Mouse (Mus musculus) CD8-positive naive resting alpha-beta T cell, adult 2 months (primary cell): ENCODE results near the gene Lrrn4.

Experiments
- DNase-seq, 2 experiments: peaks; one replicate each; pipeline ENCODE4 v3.0.0; 2022; ENCODE audit warnings: low read depth in 2 of 2, low spot score in 2 of 2

Gene Lrrn4

DNA sequence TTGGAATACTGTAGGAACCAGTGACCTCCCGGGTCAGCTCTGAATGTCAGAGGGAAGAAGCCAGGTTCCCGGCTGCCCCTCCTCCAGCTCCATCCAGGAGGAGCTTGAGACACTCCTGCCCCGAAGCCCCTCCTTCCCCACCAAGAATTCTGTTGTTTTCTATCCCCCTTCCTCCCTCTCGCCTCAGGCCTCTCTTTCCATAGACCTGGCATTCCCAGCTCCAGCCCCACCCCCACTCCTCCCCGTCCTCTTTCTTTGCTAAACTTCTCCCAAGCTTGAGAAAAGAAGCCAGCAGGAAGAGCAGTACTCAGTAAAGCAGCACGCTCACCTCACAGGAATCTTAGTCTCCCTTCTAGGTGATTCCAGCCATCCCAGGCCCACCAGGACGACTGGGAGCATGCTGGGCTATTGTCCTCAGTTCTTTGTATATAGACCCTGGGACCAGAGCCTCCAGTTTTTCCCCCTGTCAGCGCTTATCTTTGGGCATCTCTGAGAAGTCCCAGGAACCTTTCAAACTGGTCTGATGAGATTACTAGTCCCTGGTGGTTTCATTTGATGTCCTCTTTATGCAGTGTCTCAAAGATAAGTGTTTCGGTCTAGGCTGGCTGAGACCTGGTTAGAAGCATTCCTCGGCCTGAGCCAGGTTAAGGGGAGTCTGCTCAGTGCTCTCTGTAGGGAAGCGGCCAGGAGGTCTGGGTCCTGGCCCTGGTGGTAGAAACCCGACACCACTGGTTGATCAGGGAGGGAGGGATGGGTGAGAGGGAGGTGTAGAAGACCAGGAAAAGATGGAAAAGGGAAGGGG lies at the start of gene Lrrn4:
Gene Lrrn4, minus strand, starts transcription at position 48 of the 802 bp plus-strand sequence.
- DNase-seq = no peak

DNA sequence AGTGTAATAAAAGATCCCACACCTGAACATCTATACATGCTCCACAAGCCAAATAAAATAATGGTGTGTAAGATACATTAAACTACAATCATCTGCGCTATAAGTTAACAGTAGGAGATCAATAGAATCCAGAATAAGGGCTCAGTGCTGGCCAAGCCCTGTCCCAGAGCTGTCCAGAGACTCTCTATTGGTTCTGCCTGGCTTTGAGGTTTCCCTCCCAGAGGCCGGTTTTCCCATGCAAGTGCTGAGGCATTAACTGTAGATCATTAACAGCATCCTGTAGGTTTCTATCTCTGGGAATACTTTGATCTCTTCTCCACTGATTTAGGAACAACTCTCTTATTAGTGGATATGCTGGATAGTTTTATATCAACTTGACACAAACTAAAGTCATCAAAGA lies 48.3 kb upstream of the Lrrn4 start:
- no peak for DNase-seq

DNA sequence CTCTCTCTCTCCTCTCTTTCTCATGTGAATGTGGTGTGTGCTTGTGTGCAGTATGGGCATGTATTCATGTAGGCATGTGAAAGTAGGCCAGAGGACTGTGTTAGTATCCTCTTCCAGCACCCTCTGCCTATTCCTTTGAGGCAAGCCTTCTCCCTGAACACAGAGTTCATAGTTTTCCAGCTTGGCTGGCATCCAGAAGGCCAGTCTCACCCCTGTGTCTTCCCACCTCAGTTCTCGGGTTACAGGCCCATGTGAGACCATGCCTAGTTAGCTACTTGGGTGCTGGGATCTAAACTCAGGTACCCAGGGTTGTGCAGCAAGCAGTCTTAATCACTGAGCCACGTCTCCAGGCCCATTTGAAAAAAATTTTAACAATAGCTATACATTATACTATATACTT lies 47.2 kb upstream of the Lrrn4 start:
- no peak for DNase-seq

DNA sequence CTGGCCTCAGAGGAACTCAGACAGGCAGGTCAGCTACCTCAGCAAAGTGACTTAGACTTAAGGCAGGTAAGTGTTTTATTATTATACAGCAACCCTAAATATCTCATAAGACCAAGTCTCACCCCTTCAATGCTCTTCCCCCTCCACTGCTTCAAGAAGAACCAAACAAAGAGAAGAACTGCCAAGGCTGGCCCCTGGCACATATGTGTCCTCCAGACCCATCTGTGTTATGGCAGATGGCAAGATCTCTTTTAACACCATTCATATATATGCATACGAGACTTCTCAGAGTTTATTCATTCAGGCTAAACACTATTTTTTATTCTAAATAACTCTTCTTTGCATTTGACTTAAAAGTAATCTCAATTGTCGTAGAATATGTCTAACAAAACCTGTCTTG lies 46.6 kb upstream of the Lrrn4 start:
- no peak for DNase-seq

DNA sequence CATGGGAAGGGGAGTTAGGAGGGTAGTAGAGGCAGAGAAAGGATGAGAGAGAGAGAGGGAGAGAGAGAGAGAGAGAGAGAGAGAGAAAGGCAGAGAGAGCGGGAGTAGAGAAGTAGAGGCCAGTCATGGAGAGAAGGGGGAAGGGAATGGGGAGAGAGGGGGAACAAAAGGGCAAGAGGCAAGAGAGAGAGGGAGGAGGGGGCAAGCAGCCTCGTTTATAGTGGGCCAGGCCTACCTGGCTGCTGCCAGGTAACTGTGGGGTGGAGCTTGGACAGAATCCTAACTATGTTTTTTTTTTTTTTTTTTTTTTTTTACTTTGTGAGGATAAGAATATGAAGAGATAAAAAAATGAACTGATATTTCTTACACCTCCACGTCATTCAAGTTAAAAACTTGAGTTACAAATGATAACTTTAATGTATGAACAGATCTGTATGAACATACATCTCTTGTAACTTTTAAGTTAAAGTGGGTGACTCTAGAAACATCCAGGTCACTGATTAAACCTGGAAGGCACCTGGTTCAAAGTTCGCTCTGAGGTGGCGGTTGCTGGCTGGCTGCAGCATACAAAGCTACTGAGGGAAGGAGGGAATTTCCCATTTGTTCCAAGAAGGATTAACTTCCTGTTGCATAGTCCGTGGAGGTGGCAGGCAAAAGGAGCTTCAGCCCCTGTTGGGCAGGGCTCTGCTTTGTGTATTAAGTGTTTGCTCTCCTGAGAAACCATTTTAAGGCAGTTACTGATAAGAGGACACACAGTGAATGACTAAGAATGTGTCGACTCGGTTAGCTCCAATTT lies 42.8 kb upstream of the Lrrn4 start:
- DNase-seq = no peak

DNA sequence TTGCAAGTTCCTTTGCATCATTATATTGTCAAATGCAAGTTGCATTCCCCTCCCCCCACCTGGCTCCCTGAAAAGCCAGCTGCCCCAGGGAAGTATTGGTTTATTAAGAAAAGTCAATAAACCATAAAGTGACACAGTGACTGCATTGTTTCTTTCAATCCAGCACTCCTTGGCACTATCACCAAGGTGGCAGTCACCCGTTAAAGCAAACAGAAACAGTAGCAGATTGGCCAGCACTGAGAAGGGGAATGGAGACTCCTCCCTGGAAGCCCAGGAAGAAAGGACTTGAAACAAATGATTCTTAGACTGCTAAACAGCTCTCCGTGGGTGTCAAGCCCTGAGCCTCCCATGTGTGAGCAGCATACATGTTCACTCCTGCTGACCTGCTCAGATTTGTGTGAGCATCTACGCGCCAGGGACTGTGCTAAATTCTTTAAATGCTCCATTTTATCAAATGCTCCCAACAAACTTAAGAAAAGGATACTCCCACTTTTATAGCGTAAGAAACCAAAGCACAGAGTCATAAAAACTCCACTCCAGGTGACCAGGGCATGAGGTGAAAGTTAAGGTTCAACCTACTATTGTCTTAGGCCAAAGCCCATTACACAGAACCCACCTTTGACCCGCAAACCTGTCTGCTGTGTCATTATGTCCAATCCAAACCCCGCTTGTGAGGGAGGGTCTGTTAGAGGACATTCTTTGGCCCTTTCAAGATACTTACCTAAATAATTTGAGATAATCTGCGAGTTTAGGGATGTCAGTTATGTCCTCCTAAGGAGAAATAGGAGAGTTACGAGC lies 41.6 kb upstream of the Lrrn4 start:
- DNase-seq = no peak

DNA sequence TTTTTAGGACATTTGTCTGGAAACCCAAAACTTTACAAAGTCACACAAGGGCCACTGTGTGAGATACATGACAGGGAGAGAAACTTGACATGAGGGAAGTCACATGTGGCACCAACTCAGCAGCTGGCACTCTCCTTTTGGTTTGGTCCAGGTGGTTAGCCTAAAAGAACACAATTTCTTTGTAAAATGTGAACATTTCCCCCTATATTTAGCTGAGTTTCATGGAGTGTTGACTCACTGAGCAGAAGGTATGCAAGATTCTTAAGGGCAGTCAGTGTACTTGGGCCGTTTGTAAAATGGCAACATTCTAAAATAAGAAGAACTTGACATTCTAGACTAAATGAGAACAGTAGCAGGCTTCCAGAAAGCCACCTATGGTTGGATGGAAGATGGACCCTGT lies 34.1 kb upstream of the Lrrn4 start:
- no peak for DNase-seq

DNA sequence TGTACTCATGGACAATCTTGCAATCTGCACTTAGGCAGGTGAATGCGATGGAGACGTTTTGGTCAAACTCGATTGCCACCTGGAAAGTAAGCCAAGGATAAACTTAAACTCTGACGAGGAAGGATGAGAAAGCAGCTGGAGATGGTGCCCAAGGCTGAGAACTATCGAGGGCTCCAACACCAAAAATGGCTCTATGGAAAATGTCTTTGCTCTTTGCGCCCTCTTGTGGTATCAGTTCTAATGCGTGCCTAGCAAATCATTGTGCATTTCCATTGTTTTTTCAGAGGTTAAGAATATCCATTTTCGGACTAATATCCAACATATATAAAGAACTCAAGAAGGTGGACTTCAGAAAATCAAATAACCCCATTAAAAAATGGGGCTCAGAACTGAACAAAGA lies 26.1 kb upstream of the Lrrn4 start:
- peak in 1 of 2 experiments; percentile 16 for DNase-seq

DNA sequence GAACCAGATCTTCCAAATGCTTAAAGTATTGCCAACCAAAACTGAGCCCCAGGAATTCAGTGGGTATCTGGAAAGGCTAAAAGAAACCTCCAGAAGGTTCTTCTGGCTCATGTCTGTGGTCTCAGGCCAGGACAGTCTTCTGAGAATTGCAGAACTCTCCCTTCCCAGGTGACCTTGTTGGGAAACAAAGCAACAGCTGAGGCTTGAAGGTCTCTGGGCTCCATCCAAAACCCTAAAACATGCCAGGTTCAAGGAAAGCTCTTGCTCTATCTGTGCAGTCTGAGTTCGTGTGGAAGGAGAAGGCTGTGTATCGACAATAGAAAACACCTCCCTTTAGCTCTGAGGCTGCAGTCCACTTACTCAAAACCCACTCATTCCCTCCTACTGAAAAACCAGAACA lies 24.3 kb upstream of the Lrrn4 start:
- DNase-seq = no peak

DNA sequence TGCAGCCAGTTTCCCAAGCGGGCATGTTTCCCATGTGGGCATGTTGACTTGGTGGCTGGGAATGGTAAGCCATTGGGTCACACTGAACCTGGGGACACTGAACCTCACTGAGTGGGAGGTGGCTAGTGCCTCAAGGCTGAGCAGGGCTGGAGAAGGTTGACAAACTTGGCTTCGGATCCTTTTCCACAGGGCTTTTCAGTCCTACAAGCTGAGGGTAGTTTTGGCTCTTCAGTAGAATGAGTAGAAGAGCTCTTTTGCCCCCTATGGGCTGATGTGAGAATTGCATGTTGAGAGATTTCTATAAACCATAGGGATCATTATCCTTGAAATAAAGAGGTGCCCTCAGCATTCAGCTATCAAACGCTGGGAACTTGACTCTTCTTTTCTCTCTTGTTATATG lies 22.8 kb upstream of the Lrrn4 start:
- peak in 1 of 2 experiments; percentile 23 for DNase-seq

DNA sequence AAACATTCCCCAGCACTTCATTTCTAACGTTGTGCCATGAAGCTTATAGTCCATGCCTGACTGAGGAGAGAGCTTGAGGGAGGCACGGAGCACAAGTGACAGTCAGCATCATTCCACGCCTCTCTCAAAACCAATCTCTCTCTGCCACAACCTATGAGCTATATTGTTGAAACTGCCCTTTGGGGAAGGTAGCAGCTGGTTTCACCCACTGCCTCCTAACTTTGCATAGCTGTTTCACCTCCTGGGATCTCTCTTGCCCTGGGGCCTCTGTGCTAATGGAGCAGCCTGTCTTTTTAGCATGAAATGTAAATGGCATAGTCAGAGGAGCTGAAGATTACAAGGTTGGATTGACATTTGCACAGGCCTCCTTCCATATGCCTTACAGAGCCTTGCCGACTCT lies 21.4 kb upstream of the Lrrn4 start:
- no peak for DNase-seq

DNA sequence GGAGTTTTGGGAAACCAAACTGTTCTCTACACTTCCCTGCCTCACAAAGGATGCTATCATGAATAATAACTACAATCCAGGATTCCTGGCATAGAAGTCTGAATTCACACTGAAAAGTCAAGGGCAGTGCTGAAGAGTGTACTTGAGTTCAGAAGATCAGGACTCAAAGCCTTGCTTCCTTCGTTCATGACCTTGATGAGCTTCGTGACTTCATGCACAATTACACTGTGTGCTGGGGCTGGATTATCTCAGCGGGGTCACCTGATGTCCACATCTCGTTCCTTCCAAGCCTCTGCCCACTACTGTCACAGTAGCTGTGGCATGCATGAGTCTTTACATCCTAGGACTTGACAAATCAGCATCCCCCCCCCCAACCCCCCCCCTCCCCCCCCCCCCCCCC lies 20.9 kb upstream of the Lrrn4 start:
- DNase-seq = no peak

DNA sequence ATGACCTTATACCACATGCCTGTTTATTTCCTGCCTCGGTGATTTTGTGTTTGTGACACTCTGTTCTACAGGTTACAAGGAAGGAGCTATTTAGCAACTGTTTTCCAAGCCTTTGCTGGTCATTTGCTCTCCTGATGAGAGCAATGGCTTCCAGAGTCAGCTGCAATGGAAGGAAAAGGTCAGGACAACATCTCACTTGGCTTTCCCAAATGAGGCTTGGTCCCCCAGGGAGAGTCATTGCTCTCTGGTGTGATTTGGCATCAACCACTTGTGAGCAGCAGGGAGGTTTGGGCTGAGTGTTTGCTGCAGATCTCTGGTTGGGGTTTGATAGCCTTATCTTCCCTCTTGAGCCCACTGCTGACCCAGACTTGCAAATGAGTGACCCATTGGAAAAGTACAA lies 19.9 kb upstream of the Lrrn4 start:
- no peak for DNase-seq

DNA sequence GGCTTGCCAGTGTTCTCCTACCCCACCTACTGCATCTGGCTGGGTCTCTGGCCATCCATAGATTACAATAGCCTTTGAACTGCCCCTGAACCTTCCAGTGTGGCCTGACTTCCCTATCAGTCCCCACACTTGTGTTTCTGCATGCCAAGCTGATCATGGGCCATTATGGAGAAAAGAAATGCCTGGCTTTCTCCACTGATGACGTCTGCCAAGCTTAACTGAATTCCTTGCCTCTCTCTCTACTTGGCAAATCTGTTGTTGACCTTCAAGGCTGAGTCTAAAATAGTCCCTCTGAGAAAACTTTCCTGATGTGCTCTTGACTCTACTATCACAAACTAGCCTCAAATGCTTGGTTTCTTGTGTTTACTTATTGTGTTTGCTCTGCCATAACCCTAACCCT lies 17.5 kb upstream of the Lrrn4 start:
- no peak for DNase-seq

DNA sequence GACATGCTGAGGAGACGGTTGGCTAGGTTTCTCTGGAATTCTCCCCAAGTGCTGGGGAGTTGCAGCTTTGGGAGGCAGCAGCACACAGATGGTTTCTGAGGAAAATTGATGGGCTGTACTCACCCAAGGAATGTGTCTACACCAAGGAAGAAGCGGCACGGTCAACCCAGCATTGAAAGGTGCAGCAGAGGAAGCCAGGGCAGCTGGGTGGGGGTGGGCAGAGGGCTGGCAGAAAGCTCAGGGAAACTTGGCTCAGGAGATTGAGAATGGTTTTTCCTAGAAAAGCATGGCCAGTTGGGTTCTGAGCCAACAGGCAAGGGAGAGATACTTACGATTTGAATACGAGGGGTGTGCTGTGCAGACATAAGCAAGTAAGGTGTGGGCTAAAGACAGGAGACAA lies 13.1 kb upstream of the Lrrn4 start:
- no peak for DNase-seq

DNA sequence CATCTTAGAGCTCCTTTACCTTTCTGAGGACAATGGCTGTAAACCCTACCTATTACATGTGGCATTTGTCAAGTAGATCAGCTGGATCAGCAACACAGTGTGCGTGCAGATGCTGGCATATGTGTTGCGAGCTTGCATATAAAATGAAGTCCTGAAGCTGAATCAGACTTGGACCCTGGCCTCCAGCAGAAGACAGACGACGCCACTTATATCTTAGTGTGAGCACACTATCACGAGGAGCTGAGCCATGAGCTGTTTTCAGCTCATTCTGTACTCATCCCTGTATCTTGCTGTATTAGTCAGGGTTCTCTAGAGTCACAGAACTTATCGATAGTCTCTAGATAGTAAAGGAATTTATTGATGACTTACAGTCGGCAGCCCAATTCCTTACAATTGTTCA lies 4.6 kb upstream of the Lrrn4 start:
- no peak for DNase-seq

DNA sequence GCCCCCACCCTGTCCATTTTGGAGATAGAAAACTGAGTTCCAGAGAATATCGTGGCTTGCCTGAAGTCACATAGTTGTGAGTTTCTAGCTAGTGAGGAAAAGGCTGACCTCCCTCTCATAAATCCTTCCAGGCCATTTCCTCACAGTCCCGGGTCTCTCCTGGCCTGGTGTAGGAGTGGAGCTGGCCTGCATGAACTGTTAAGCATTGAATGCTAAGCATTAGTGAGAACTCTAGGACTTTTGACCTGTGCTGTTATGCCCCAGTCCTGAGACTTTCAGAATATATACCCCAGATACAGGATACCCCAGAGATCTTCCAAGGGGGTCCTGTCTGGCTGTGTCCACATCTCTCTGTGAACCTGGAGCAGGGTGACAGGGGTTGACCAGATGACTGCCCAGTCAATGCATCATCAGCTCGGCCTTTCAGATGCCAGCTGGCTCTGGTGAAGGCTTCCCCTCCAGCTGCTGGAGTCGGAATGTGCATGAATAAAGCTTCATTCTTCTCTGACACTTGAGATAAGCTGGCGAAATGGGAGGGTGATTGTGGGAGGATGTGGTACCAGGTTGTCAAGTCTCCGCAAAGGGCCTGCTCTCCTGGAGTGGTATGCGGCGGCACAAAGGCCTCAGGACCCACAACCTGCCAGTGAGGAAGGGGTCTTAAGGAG lies 3.7 kb upstream of the Lrrn4 start:
- DNase-seq = no peak

DNA sequence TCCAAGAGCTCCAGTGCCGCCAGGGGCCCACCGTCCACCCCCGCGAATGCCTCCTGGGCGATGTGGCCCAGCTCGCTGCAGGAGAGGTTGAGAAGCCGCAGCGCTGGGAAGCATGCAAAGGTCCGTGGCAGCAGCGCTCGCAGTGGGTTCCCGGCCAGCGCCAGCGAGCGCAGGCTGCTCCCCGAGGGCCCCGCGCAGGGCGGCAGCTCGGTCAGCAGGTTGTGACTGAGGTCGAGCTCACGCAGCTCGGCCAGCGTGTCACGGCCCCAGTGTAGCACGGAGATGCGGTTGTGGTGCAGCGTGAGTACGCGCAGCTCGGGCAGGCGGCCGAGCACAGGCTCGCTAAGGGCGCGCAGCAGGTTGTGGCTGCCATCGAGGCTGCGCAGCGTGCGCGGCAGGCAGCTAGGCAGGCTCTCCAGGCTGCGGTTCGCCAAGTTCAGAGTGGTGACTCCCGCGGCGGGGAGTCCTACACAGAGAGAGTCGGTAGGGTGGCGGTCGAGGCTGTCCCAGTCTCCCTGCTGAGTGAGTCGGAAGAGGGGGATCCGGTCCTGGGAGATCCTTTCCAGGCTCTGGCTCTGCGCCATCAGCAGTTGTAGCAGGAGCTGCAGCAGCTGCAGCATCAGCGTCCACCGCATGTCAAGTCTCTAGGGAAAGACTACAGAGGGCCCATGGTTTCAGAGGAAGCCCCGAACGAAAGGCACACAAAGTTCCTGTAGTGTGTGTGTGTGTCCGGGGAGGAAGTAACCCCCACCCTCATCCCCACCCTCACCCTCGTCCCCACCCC lies 1.2 kb downstream of the Lrrn4 start:
- no peak for DNase-seq

DNA sequence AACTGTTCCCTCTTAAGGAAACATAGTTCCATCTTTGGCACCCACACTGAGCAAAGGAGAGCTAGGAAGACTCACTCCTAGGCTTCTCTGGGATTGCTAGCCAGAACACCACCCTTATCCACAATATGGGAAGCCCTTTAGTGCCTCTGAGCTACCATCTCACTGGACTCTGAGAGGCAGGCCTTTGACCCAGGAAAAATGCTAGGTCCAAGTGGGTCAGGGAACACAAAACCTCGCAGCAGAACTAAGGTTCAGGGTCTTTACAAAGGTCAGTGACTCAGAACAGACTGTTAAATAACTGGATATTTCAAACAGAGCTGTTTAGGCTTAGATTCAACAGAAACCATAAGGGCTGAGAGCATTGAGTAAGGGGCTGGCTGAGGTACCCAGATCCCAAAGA lies 3.7 kb downstream of the Lrrn4 start:
- no peak for DNase-seq

DNA sequence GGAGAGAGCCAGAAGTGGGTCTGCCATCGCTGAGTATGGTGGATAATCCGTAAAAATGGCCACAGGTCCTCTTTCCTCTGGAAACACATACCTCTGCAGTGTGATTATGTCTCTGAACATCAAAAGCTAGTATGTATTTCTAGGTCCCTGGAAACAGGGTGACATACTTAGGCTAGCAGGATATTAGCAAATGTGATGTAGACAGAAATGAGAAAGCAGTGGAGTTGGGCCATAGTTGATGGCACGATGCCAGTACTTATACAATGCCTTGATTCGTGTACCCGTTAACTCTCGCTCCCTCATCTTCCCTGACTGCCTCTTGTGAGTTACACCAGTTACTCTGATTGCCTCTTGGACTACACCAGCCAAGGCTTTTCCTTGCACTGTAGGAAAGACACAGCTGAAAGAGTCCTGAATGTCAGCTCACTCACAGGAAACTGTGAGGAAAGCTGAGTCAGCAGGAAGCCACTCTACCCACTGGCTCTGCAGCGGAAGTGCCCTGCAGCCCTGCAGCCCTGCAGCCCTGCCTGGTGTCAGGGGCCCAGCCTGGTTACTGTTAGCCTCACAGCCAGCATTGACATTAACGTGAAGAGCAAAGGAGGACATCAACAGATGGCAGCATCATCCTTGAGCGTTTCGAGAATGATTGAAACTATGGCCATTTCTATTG lies 6.9 kb downstream of the Lrrn4 start:
- no peak for DNase-seq
